Mouse (Mus musculus): Measurements from ENCODE around the gene Sema4a. TPM values are rescaled to one million over a fixed set of nuclear protein-coding genes. Genes with fewer than 3 reads are reported as not detected.

Gene Sema4a
- polyA plus RNA-seq (2016; fragmentation: Nextera tagmentation; extraction: Ambion mirVana), result 17.1 and 18.4 TPM in 2 replicates

GRCm38 (mm10) chr3:88460983-88461696 is at the start of gene Sema4a:
Gene Sema4a (minus strand): TSS chr3:88461182.
- WGBS, result 50% methylated on average over 12 of the region's 12 CpGs

GRCm38 (mm10) chr3:88509692-88510420 is 48.9 kb upstream of the Sema4a start, which contains the start of gene Lmna:
Gene Lmna (minus strand): TSS chr3:88509956.
- Histone ChIP-seq H3K4me2 (replicated peaks) (peak within 1 kb of the TSS; percentile 56), H3K4me1 (peaks cover 48% of the 10 kb centered on the region), H3K9me3 (replicated peaks) (no peaks in the 10 kb centered on the region), H3K9ac (peak within 1 kb of the TSS; percentile 59), H3K4me3 (peak within 1 kb of the TSS; percentile 31), H3K27me3 (no peaks in the 10 kb centered on the region; the same call in 1 of the 2 replicates), H3K36me3 (no peaks in the 10 kb centered on the region), H3K27ac (peak within 1 kb of the TSS; percentile 91)
- peak; percentile 96 for ATAC-seq (ENCODE audit: low FRiP score)
- under 1% methylated on average over 31 of the region's 31 CpGs for WGBS

More at GRCm38 (mm10) chr3:88460983-88461696, at the start of gene Sema4a:
- no peak within 1 kb of the TSS for H3K27ac ChIP-seq
- ATAC-seq (ENCODE audit: low FRiP score), result no peak
- H3K27me3 ChIP-seq, result peaks cover 13% of the 10 kb centered on the region; the same call in 1 of the 2 replicates
- H3K36me3 ChIP-seq, result no peaks in the 10 kb centered on the region
- no peak within 1 kb of the TSS; the same call in 1 of the 2 replicates for H3K9ac ChIP-seq
- H3K4me2 ChIP-seq (replicated peaks), result no peak within 1 kb of the TSS
- no peak within 1 kb of the TSS for H3K4me3 ChIP-seq
- no peaks in the 10 kb centered on the region for H3K9me3 ChIP-seq (replicated peaks)
- H3K4me1 ChIP-seq, result peaks cover 35% of the 10 kb centered on the region

- H3K36me3 ChIP-seq, result no peaks in the 10 kb centered on the region
- peak overlapping the region; percentile 31 for H3K4me3 ChIP-seq
- H3K27me3 ChIP-seq, result peaks cover 2% of the 10 kb centered on the region
- peaks cover 47% of the 10 kb centered on the region for H3K4me1 ChIP-seq
- no peaks in the 10 kb centered on the region for H3K9me3 ChIP-seq (replicated peaks)
- peak overlapping the region; percentile 91 for H3K27ac ChIP-seq
- ATAC-seq (ENCODE audit: low FRiP score), result peak; percentile 33
- peak overlapping the region; percentile 56 for H3K4me2 ChIP-seq (replicated peaks)
- WGBS, result 73% methylated on average over 3 of the region's 3 CpGs
- H3K9ac ChIP-seq, result peak overlapping the region; percentile 59
These were observed 48.3 kb upstream of the Sema4a start for GRCm38 (mm10) chr3:88509250-88509649.

GRCm38 (mm10) chr3:88505765-88506164 is 44.8 kb upstream of the Sema4a start:
- 48% methylated on average over 7 of the region's 7 CpGs for WGBS
- ATAC-seq (ENCODE audit: low FRiP score), result no peak
- peak overlapping the region; percentile 2; the same call in 1 of the 2 replicates for H3K27ac ChIP-seq
- H3K36me3 ChIP-seq, result no peaks in the 10 kb centered on the region
- no peak overlapping the region for H3K4me2 ChIP-seq (replicated peaks)
- H3K9ac ChIP-seq, result no peak overlapping the region
- no peaks in the 10 kb centered on the region for H3K9me3 ChIP-seq (replicated peaks)
- H3K27me3 ChIP-seq, result peaks cover 31% of the 10 kb centered on the region
- H3K4me3 ChIP-seq, result no peak overlapping the region
- H3K4me1 ChIP-seq, result peaks cover 43% of the 10 kb centered on the region

- WGBS, result 72% methylated on average over 6 of the region's 6 CpGs
- H3K36me3 ChIP-seq, result no peaks in the 10 kb centered on the region
- no peak overlapping the region for H3K4me3 ChIP-seq
- H3K4me1 ChIP-seq, result peaks cover 37% of the 10 kb centered on the region
- H3K9me3 ChIP-seq (replicated peaks), result no peaks in the 10 kb centered on the region
- no peak overlapping the region for H3K27ac ChIP-seq
- no peak overlapping the region for H3K9ac ChIP-seq
- H3K4me2 ChIP-seq (replicated peaks), result 0 out of 2 replicates have a peak overlapping the region, but pooled peaks have one; percentile 4
- peaks cover 35% of the 10 kb centered on the region for H3K27me3 ChIP-seq
- no peak for ATAC-seq (ENCODE audit: low FRiP score)
These were observed 44.1 kb upstream of the Sema4a start for GRCm38 (mm10) chr3:88505081-88505480.

- no peaks in the 10 kb centered on the region for H3K9me3 ChIP-seq (replicated peaks)
- H3K36me3 ChIP-seq, result no peaks in the 10 kb centered on the region
- 45% methylated on average over 8 of the region's 8 CpGs for WGBS
- H3K4me3 ChIP-seq, result no peak overlapping the region
- no peak overlapping the region for H3K9ac ChIP-seq
- H3K4me1 ChIP-seq, result peaks cover 28% of the 10 kb centered on the region
- H3K4me2 ChIP-seq (replicated peaks), result no peak overlapping the region
- no peak for ATAC-seq (ENCODE audit: low FRiP score)
- 0 out of 2 replicates have a peak overlapping the region, but pooled peaks have one; percentile 17 for H3K27ac ChIP-seq
- H3K27me3 ChIP-seq, result peaks cover 36% of the 10 kb centered on the region
These were observed 43.1 kb upstream of the Sema4a start for GRCm38 (mm10) chr3:88503881-88504746.

- 22% methylated on average over 4 of the region's 4 CpGs for WGBS
- H3K9me3 ChIP-seq (replicated peaks), result no peaks in the 10 kb centered on the region
- peak overlapping the region; percentile 65 for H3K4me3 ChIP-seq
- H3K27me3 ChIP-seq, result peaks cover 36% of the 10 kb centered on the region
- ATAC-seq (ENCODE audit: low FRiP score), result 0 out of 2 replicates have a peak, but pooled peaks have one; percentile 7
- no peak overlapping the region; the same call in 1 of the 2 replicates for H3K9ac ChIP-seq
- peak overlapping the region; percentile 99 for H3K4me2 ChIP-seq (replicated peaks)
- peaks cover 28% of the 10 kb centered on the region for H3K4me1 ChIP-seq
- peak overlapping the region; percentile 57; the same call in 1 of the 2 replicates for H3K27ac ChIP-seq
- no peaks in the 10 kb centered on the region for H3K36me3 ChIP-seq
These were observed 42.5 kb upstream of the Sema4a start for GRCm38 (mm10) chr3:88503505-88503863.

- H3K4me1 ChIP-seq, result peaks cover 28% of the 10 kb centered on the region
- peaks cover 36% of the 10 kb centered on the region for H3K27me3 ChIP-seq
- H3K9me3 ChIP-seq (replicated peaks), result no peaks in the 10 kb centered on the region
- H3K9ac ChIP-seq, result peak overlapping the region; percentile 78
- H3K4me3 ChIP-seq, result peak overlapping the region; percentile 65
- peak; percentile 82 for ATAC-seq (ENCODE audit: low FRiP score)
- H3K36me3 ChIP-seq, result no peaks in the 10 kb centered on the region
- peak overlapping the region; percentile 99 for H3K4me2 ChIP-seq (replicated peaks)
- peak overlapping the region; percentile 57 for H3K27ac ChIP-seq
- WGBS, result under 1% methylated on average over 54 of the region's 55 CpGs
These were observed 41.9 kb upstream of the Sema4a start for GRCm38 (mm10) chr3:88502641-88503504.

GRCm38 (mm10) chr3:88502031-88502571 is 41.1 kb upstream of the Sema4a start:
- WGBS, result 16% methylated on average over 11 of the region's 11 CpGs
- Histone ChIP-seq H3K4me3 (peak overlapping the region; percentile 65), H3K4me2 (replicated peaks) (peak overlapping the region; percentile 99), H3K36me3 (no peaks in the 10 kb centered on the region), H3K9me3 (replicated peaks) (no peaks in the 10 kb centered on the region), H3K27ac (no peak overlapping the region), H3K9ac (peak overlapping the region; percentile 78; the same call in 1 of the 2 replicates), H3K4me1 (peaks cover 28% of the 10 kb centered on the region), H3K27me3 (peaks cover 36% of the 10 kb centered on the region)
- ATAC-seq (ENCODE audit: low FRiP score), result no peak

- no peaks in the 10 kb centered on the region for H3K36me3 ChIP-seq
These were observed 40.5 kb upstream of the Sema4a start for GRCm38 (mm10) chr3:88501366-88502030.

More at GRCm38 (mm10) chr3:88501366-88502030, 40.5 kb upstream of the Sema4a start:
- ATAC-seq (ENCODE audit: low FRiP score), result no peak
- Histone ChIP-seq H3K4me2 (replicated peaks) (peak overlapping the region; percentile 99), H3K4me1 (peaks cover 28% of the 10 kb centered on the region), H3K27ac (no peak overlapping the region), H3K9ac (no peak overlapping the region), H3K27me3 (peaks cover 36% of the 10 kb centered on the region), H3K9me3 (replicated peaks) (no peaks in the 10 kb centered on the region), H3K4me3 (peak overlapping the region; percentile 65)
- WGBS, result 55% methylated on average over 6 of the region's 6 CpGs

Data from hindbrain, embryonic 12.5 days (tissue).